Mouse (Mus musculus): ENCODE results near the gene Acot3. TPM values are rescaled to one million over a fixed set of nuclear protein-coding genes. Genes with fewer than 3 reads are reported as not detected.
"Not testable (repeated sequence)": the region's sequence is repeated elsewhere in the genome, so short reads cannot be mapped to it uniquely, and the experiment has no call there.

The Acot3 gene
- polyA plus RNA-seq, 1 experiment from 2014 or later: 1.2 TPM

DNA sequence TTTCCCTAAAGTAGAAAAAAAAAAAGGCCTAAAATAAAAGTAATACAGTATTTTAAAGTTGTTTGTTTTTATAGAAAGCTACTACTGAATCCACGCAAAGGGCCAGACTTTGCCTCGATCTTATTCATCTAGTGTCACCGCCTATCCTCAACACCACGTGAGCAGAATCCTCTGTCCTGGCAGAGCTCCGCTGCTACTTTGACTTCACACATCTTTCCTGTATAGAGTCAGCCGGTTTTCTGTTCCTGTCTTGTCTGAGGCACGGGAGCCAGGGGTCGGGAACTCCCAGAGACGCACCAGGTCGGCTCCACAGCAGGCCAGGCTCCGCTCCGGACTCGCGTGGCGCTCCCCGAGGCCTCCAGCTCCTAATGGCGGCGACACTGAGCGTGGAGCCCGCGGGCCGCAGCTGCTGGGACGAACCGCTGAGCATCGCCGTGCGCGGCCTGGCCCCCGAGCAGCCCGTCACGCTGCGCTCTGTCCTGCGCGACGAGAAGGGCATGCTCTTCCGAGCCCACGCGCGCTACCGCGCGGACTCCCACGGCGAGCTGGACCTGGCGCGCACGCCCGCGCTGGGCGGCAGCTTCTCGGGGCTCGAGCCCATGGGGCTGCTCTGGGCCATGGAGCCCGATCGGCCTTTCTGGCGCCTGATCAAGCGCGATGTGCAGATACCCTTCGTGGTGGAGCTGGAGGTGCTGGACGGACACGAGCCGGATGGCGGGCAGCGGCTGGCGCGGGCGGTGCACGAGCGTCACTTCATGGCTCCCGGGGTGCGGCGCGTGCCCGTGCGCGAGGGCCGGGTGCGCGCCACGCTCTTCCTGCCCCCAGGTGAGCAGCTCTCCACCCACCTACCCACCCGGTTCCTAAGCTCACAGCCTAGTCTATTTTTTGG is 48.9 kb downstream of the Acot3 start, which contains the start of gene Acot6:
Gene Acot6, plus strand, starts transcription at position 51 of the 889 bp plus-strand sequence.
- H3K4me1 ChIP-seq (ENCODE audit: control insufficient read depth, insufficient read depth, low read length); H3K9me3 ChIP-seq (ENCODE audit: control insufficient read depth, low read length); H3K36me3 ChIP-seq (ENCODE audit: control insufficient read depth, insufficient read depth, low read length); H3K27me3 ChIP-seq (ENCODE audit: control insufficient read depth, insufficient read depth, low read length): not testable (repeated sequence)
- WGBS: 2% methylated on average over 73 of the region's 80 CpGs
- H3K9ac ChIP-seq (replicated peaks; ENCODE audit: low read length): peak within 1 kb of the TSS; percentile 58
- peak within 1 kb of the TSS; percentile 76 for H3K4me2 ChIP-seq (ENCODE audit: low read length)
- H3K4me3 ChIP-seq (replicated peaks; ENCODE audit: low read depth, low read length): peak within 1 kb of the TSS; percentile 46
- peak; percentile 62; the same call in 1 of the 2 replicates for ATAC-seq (ENCODE audit: low FRiP score, low TSS enrichment)
- H3K27ac ChIP-seq (replicated peaks; ENCODE audit: low read depth, low read length): 0 out of 2 replicates have a peak within 1 kb of the TSS, but pooled peaks have one; percentile 20
- DNase-seq: peak; percentile 74

DNA sequence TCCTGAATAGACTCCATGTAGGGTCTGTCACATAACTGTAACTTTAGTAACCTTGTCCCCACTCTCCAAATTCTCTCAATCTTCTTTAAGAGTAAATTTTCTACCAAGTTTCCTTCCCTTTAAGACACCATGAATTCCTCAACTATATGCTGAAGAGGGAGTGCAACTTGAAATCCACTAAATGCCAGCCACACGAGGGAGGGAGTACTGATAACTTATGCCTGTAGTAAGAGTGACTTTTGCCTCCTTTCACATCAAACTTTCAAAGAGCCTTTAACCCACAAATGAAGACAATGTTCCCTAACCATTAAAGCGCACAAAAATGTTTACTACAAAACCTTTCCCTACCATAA is 49.5 kb downstream of the Acot3 start:
- no peak for DNase-seq
- no peak overlapping the region for H3K9ac ChIP-seq (replicated peaks; ENCODE audit: low read length)
- 68% methylated on average over 2 of the region's 2 CpGs for WGBS
- peak overlapping the region; percentile 76 for H3K4me2 ChIP-seq (ENCODE audit: low read length)
- no peak for ATAC-seq (ENCODE audit: low FRiP score, low TSS enrichment)
- H3K4me3 ChIP-seq (replicated peaks; ENCODE audit: low read depth, low read length): peak overlapping the region; percentile 46
- H3K27ac ChIP-seq (replicated peaks; ENCODE audit: low read depth, low read length): no peak overlapping the region
- H3K27me3 ChIP-seq (ENCODE audit: control insufficient read depth, insufficient read depth, low read length): no peaks in the 10 kb centered on the region
- H3K9me3 ChIP-seq (ENCODE audit: control insufficient read depth, low read length): no peaks in the 10 kb centered on the region
- H3K4me1 ChIP-seq (ENCODE audit: control insufficient read depth, insufficient read depth, low read length): 0 out of 2 replicates have a peak, but pooled peaks cover 3% of the 10 kb centered on the region
- no peaks in the 10 kb centered on the region for H3K36me3 ChIP-seq (ENCODE audit: control insufficient read depth, insufficient read depth, low read length)

DNA sequence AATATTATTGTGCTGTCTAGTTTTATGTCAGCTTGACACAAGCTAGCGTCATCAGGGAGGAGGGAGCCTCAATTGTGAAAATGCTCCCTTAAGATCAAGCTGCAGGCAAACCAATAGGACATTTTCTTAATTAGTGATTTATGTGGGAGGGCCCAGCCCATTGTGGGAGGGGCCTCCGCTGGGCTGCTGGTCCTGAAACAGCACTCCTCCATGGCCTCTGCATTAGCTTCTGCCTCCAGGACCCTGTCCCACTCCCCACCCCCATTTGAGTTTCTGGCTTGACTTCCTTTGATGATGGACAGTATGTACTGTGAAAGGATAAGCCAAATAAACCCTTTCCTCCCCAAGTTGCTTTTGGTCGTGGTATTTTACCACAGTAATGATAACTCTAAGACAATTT is 55.1 kb downstream of the Acot3 start:
- Histone ChIP-seq H3K4me2 (ENCODE audit: low read length) (no peak overlapping the region), H3K9me3 (ENCODE audit: control insufficient read depth, low read length) (no peaks in the 10 kb centered on the region), H3K4me3 (replicated peaks; ENCODE audit: low read depth, low read length) (no peak overlapping the region), H3K4me1 (ENCODE audit: control insufficient read depth, insufficient read depth, low read length) (no peaks in the 10 kb centered on the region), H3K9ac (replicated peaks; ENCODE audit: low read length) (no peak overlapping the region), H3K36me3 (ENCODE audit: control insufficient read depth, insufficient read depth, low read length) (no peaks in the 10 kb centered on the region), H3K27me3 (ENCODE audit: control insufficient read depth, insufficient read depth, low read length) (no peaks in the 10 kb centered on the region), H3K27ac (replicated peaks; ENCODE audit: low read depth, low read length) (no peak overlapping the region)
- 83% methylated on average over 3 of the region's 3 CpGs for WGBS
- no peak for ATAC-seq (ENCODE audit: low FRiP score, low TSS enrichment)
- DNase-seq: no peak

DNA sequence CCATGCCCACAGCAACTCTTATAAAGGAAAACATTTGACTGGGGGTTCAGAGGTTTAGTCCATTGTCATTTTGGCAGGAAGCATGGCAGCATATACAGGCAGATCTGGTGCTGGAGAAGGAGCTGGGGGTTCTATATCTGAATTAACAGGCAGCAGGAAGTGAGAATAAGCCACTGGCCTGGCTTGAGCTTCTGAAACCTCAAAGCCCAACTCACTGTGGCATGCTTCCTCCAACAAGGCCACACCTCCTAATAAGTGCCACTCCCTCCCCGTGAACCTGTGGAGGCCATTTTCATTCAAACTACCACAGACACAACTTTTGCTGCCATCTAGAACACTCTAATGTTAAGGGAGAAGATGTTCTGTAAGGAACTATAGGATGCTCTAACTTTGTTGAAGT is 55.7 kb downstream of the Acot3 start:
- Histone ChIP-seq H3K27me3 (ENCODE audit: control insufficient read depth, insufficient read depth, low read length) (no peaks in the 10 kb centered on the region), H3K4me3 (replicated peaks; ENCODE audit: low read depth, low read length) (no peak overlapping the region), H3K9me3 (ENCODE audit: control insufficient read depth, low read length) (no peaks in the 10 kb centered on the region), H3K27ac (replicated peaks; ENCODE audit: low read depth, low read length) (no peak overlapping the region), H3K4me2 (ENCODE audit: low read length) (no peak overlapping the region), H3K9ac (replicated peaks; ENCODE audit: low read length) (no peak overlapping the region), H3K36me3 (ENCODE audit: control insufficient read depth, insufficient read depth, low read length) (no peaks in the 10 kb centered on the region), H3K4me1 (ENCODE audit: control insufficient read depth, insufficient read depth, low read length) (no peaks in the 10 kb centered on the region)
- 80% methylated on average over 1 of the region's 1 CpGs for WGBS
- DNase-seq: no peak
- no peak for ATAC-seq (ENCODE audit: low FRiP score, low TSS enrichment)

DNA sequence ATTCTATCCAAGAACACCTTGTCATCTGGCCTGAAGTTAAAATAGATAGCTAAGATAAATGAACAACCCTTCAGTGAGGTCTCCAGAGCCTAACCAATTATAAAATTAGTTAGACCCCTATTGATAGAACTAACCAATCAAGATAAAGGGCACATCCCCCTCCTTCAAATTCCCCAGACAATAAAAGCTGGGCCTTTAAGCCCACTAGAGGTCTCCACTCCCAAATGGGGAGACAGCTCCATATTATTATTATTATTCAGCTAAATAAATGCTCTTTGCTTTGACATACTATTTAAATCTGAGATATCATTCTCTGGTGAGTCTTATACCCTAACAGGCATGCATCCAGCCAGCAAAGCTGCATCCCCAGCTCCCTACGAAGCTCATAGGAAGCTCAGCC is 58.0 kb downstream of the Acot3 start:
- Histone ChIP-seq H3K9me3 (ENCODE audit: control insufficient read depth, low read length) (no peaks in the 10 kb centered on the region), H3K4me2 (ENCODE audit: low read length) (no peak overlapping the region), H3K27ac (replicated peaks; ENCODE audit: low read depth, low read length) (no peak overlapping the region), H3K4me3 (replicated peaks; ENCODE audit: low read depth, low read length) (no peak overlapping the region), H3K27me3 (ENCODE audit: control insufficient read depth, insufficient read depth, low read length) (no peaks in the 10 kb centered on the region), H3K4me1 (ENCODE audit: control insufficient read depth, insufficient read depth, low read length) (peaks cover 3% of the 10 kb centered on the region; the same call in 1 of the 2 replicates), H3K9ac (replicated peaks; ENCODE audit: low read length) (no peak overlapping the region), H3K36me3 (ENCODE audit: control insufficient read depth, insufficient read depth, low read length) (no peaks in the 10 kb centered on the region)
- ATAC-seq (ENCODE audit: low FRiP score, low TSS enrichment) (no peak), DNase-seq (no peak)
- 73% methylated on average over 1 of the region's 1 CpGs for WGBS

Other genes with a start within 250 kb of the Acot3 start
- gene Numb, start 130.2 kb upstream of the Acot3 start, polyA plus RNA-seq (2014; fragmentation: Nextera tagmentation; extraction: Ambion mirVana): 13.0 and 20.6 TPM in 2 replicates
- gene Riox1, start 101.5 kb upstream of the Acot3 start, polyA plus RNA-seq (2014; fragmentation: Nextera tagmentation; extraction: Ambion mirVana): 11.5 and 11.7 TPM in 2 replicates
- gene Heatr4, start 67.3 kb upstream of the Acot3 start, polyA plus RNA-seq (2014; fragmentation: Nextera tagmentation; extraction: Ambion mirVana): not detected in 2 replicates
- gene Acot2, start 64.3 kb upstream of the Acot3 start, polyA plus RNA-seq (2014; fragmentation: Nextera tagmentation; extraction: Ambion mirVana): 8.8 and 9.2 TPM in 2 replicates
- gene Acot1, start 42.7 kb upstream of the Acot3 start, polyA plus RNA-seq (2014; fragmentation: Nextera tagmentation; extraction: Ambion mirVana): 98.3 and 108 TPM in 2 replicates
- 0.18 and 0.62 TPM in 2 replicates for gene Acot4, start 13.8 kb upstream of the Acot3 start, polyA plus RNA-seq (2014; fragmentation: Nextera tagmentation; extraction: Ambion mirVana)
- not detected in 2 replicates for gene Gm49366, start 13.2 kb upstream of the Acot3 start, polyA plus RNA-seq (2014; fragmentation: Nextera tagmentation; extraction: Ambion mirVana)
- not detected in 2 replicates for gene Acot5, start 17.2 kb downstream of the Acot3 start, polyA plus RNA-seq (2014; fragmentation: Nextera tagmentation; extraction: Ambion mirVana)
- 1.5 and 1.9 TPM in 2 replicates for gene Acot6, start 48.5 kb downstream of the Acot3 start, polyA plus RNA-seq (2014; fragmentation: Nextera tagmentation; extraction: Ambion mirVana)
- 7.0 and 7.8 TPM in 2 replicates for gene Dnal1, start 62.2 kb downstream of the Acot3 start, polyA plus RNA-seq (2014; fragmentation: Nextera tagmentation; extraction: Ambion mirVana)
- 5.4 and 6.2 TPM in 2 replicates for gene Pnma1, start 96.3 kb downstream of the Acot3 start, polyA plus RNA-seq (2014; fragmentation: Nextera tagmentation; extraction: Ambion mirVana)
- 2.7 and 4.3 TPM in 2 replicates for gene Elmsan1, start 166.7 kb downstream of the Acot3 start, polyA plus RNA-seq (2014; fragmentation: Nextera tagmentation; extraction: Ambion mirVana)
- gene Ptgr2, start 233.1 kb downstream of the Acot3 start, polyA plus RNA-seq (2014; fragmentation: Nextera tagmentation; extraction: Ambion mirVana): 14.0 and 14.4 TPM in 2 replicates